In genomic region chr7:94233653-94234052, GRCm38 (mm10) we compare ENCODE assay signal across 26 mouse cellular contexts.
A peak's percentile ranks its signal among the peaks of the same experiment; 100 is the strongest.
DNase-seq lines count a peak whose midpoint lies in the region; ATAC-seq lines count a peak whose summit lies in the region.
"Had no signal": no experiment of that assay in that cellular context is flagged by ENCODE, and none has a peak within 500 bp of the region (broad histone marks: within the 10 kb centered on the region; RNA-seq: fewer than 3 reads in every experiment).

No protein-coding gene starts in this region.

- 84% methylated on average over 4 of the region's 4 CpGs for whole genome bisulfite sequencing in midbrain, embryonic 11.5 days
- 89% methylated on average over 4 of the region's 4 CpGs for WGBS in embryonic facial prominence, embryonic 10.5 days

- H3K4me1 ChIP-seq in midbrain, embryonic 11.5 days (ENCODE audit: control insufficient read depth, insufficient read depth, low read length) = no peaks in the 10 kb centered on the region
- no peaks in the 10 kb centered on the region for H3K4me1 ChIP-seq in embryonic facial prominence, embryonic 10.5 days
- H3K4me1 ChIP-seq: forebrain, embryonic 10.5 days; heart, embryonic 10.5 days; limb, embryonic 10.5 days; liver, embryonic 15.5 days; lung, embryonic 15.5 days; megakaryocyte, embryonic 14.5 days had no signal

- H3K9me3 ChIP-seq in midbrain, embryonic 11.5 days (ENCODE audit: control insufficient read depth, low read length) = no peaks in the 10 kb centered on the region
- H3K9me3 ChIP-seq in embryonic facial prominence, embryonic 10.5 days = no peaks in the 10 kb centered on the region
- H3K9me3 ChIP-seq: forebrain, embryonic 10.5 days; heart, embryonic 10.5 days; limb, embryonic 10.5 days; liver, embryonic 15.5 days; lung, embryonic 15.5 days; megakaryocyte, embryonic 14.5 days had no signal

- H3K4me3 ChIP-seq in midbrain, embryonic 11.5 days (ENCODE audit: low read depth, low read length) = no peak overlapping the region
- no peak overlapping the region for H3K4me3 ChIP-seq in embryonic facial prominence, embryonic 10.5 days
- H3K4me3 ChIP-seq: forebrain, embryonic 10.5 days; heart, embryonic 10.5 days; limb, embryonic 10.5 days; liver, embryonic 15.5 days; lung, embryonic 15.5 days; megakaryocyte, embryonic 14.5 days had no signal

- H3K27ac ChIP-seq in midbrain, embryonic 11.5 days (ENCODE audit: low read depth, low read length) = no peak overlapping the region
- H3K27ac ChIP-seq in embryonic facial prominence, embryonic 10.5 days (replicated peaks) = no peak overlapping the region
- H3K27ac ChIP-seq: forebrain, embryonic 10.5 days; heart, embryonic 10.5 days; hindbrain, embryonic 14.5 days; limb, embryonic 10.5 days; liver, embryonic 15.5 days; lung, embryonic 15.5 days had no signal

- H3K27me3 ChIP-seq in midbrain, embryonic 11.5 days (ENCODE audit: control insufficient read depth, insufficient read depth, low read length) = no peaks in the 10 kb centered on the region
- no peaks in the 10 kb centered on the region for H3K27me3 ChIP-seq in embryonic facial prominence, embryonic 10.5 days (replicated peaks; ENCODE audit: low read depth, poor library complexity, severe bottlenecking)
- H3K27me3 ChIP-seq: liver, embryonic 15.5 days; lung, embryonic 15.5 days; megakaryocyte, embryonic 14.5 days had no signal

- intact Hi-C loops in left cerebral cortex, postnatal 4 days (cut with DNase I) = no loop called here

- no peak for ATAC-seq in midbrain, embryonic 11.5 days (ENCODE audit: low FRiP score)
- ATAC-seq: forebrain, postnatal 0 days had no signal

- DNase-seq in left cerebral cortex, adult 11 months (ENCODE audit: low spot score) = peak; percentile 5
- no peak for DNase-seq in left cerebral cortex, postnatal 4 days
- peak; percentile 83 for DNase-seq in brain, adult 2 months (ENCODE audit: low read depth, low spot score)
- DNase-seq in layer of hippocampus, adult 9-11 months = peak; percentile 13
- peak; percentile 14 to 36 for DNase-seq in right cerebral cortex, postnatal 36 days (ENCODE audit: low spot score in 2 of 2)
- no peak for DNase-seq in midbrain, embryonic 11.5 days (ENCODE audit: low spot score, missing footprints)
- DNase-seq in embryonic facial prominence, embryonic 10.5 days (ENCODE audit: low spot score) = no peak
- DNase-seq: adrenal gland, postnatal 10 days; cerebellum, adult 11 months; cerebellum, adult 9-11 months; forebrain, postnatal 0 days; heart, postnatal 4 days; kidney, adult 8-10 months; kidney, postnatal 10 days; liver; lung, postnatal 36 days; midbrain, embryonic 14.5 days; spleen, adult 18-20 months; thymus, postnatal 14 days had no signal

- H3K4me2 ChIP-seq in midbrain, embryonic 11.5 days = no peak overlapping the region
- H3K4me2 ChIP-seq: hindbrain, embryonic 14.5 days; liver, embryonic 15.5 days; lung, embryonic 15.5 days had no signal

- no peak overlapping the region for H3K9ac ChIP-seq in midbrain, embryonic 11.5 days (ENCODE audit: low read length)
- H3K9ac ChIP-seq: forebrain, postnatal 0 days; hindbrain, embryonic 14.5 days; liver, embryonic 15.5 days; lung, embryonic 15.5 days had no signal

- H3K36me3 ChIP-seq in midbrain, embryonic 11.5 days (ENCODE audit: control insufficient read depth, insufficient read depth, low read length) = no peaks in the 10 kb centered on the region
- no peaks in the 10 kb centered on the region for H3K36me3 ChIP-seq in embryonic facial prominence, embryonic 10.5 days (replicated peaks)
- H3K36me3 ChIP-seq: forebrain, embryonic 10.5 days; heart, embryonic 10.5 days; limb, embryonic 10.5 days; liver, embryonic 15.5 days; lung, embryonic 15.5 days had no signal

Comparison
In these comparisons a context has a peak if more than half of its experiments do, and no peak if none do; other contexts are left out.
1. DNase-seq: peak in left cerebral cortex, adult 11 months (single experiment), brain, adult 2 months (single experiment), layer of hippocampus, adult 9-11 months (single experiment) and right cerebral cortex, postnatal 36 days (2 of 2); none in left cerebral cortex, postnatal 4 days (single experiment), midbrain, embryonic 11.5 days (single experiment) and embryonic facial prominence, embryonic 10.5 days (single experiment).